Mouse (Mus musculus) adipocyte (in vitro differentiated cells): ENCODE results near the gene Itpr2.

Experiments used
- DNase-seq: peaks from one replicate; pipeline ENCODE4 v3.0.0-alpha.2; 2016; ENCODE audit warnings: low spot score

Gene Itpr2

DNA sequence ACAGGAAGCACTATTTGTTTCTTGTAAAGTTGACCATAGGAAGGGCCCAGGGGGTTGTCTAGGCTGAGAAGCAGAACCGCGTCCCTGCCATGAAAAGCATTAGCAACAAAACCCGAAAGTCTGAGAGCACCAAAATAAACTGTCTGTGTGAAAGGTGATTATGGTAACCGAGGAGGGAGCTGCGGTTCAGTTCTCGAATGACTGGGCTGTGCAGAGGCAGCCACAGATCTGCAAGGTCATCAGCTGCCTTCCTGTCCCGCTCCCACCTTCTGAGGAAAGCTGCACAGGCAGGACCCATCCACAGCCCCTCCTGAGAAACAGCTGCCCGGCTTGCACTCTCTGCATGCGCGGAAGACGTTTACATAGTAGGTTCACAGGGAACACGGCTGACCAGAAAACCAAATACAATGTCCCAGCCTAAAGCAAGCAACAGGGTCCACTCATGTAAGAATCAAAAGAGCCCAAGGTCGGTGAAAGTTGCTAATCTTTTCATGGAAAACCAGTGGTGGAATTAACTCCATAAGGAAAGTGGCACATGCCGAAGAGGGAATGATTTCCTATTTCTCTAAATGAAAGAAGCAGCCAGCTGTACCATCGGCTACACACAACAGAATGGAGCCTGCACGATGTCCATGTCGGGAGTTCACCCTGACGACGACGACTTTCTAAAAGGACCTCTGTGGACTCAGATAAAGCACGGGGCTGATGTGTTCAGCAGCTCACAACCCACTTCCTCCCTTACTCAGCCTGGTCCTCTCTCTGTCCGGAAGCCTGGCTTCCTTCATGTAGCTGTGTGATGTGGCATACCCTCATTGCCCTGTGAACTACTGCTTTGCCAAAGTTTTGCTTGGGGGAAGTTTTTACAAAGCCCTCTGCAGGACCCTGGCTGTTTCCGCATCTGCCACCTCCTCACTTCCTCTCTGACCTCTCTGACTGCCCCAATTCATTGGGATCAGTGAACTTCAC lies 280.4 kb downstream of the Itpr2 start:
- DNase-seq, result no peak

DNA sequence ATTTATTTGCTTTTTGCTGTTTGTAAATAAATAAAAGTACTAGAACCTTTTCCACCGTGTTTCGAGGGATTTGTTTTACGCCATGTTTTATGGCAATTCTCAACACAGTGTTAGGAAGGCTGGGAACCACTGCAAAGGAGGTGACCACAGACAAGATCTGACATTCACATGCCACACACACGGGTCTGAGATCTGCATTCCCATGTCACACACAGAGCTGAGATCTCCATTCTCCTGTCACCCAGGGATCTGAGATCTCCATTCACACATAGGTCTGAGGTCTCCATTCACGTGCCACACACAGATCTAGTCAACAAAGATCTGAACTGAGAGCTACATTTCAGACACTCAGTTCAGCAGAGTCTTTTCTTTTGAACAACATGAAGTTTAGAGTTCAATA lies 282.0 kb downstream of the Itpr2 start:
- DNase-seq, result no peak

DNA sequence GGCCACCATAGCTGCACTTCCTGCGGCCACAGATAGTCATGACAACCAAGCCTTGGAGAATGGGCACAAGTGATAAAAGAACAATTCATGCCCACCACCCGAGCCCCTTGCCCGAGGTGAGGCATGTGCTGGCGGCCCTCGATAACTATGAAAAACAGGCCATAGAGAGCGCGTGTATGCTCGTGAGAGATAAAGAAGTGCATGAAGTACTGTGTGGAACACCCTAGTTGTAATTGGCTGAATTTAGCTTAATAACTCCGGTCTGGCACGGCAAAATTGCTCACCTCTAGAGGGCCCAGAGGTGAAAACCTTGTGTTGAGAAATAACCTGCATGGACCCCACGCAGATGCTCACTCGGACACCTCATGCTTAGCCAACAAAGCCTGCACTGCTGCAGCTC lies 282.5 kb downstream of the Itpr2 start:
- no peak for DNase-seq

DNA sequence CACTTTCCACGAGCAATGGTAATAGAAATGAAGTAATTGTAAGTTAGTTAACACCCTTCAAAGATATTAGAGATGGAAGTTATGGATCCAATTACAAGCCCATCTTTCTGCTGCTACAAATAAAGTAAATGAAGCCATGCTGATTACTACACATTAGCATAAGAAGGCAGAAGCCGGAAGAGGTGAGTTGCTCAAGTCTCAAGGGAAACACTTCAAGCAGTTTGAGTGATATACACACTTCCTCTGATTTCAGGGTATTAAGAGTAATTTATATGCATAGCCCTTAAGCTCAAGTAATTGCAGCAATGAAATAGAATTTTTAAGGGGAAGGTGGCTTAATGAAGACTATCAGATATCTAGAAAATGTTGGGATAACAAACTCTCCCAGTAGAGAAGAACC lies 286.7 kb downstream of the Itpr2 start:
- DNase-seq, result no peak

DNA sequence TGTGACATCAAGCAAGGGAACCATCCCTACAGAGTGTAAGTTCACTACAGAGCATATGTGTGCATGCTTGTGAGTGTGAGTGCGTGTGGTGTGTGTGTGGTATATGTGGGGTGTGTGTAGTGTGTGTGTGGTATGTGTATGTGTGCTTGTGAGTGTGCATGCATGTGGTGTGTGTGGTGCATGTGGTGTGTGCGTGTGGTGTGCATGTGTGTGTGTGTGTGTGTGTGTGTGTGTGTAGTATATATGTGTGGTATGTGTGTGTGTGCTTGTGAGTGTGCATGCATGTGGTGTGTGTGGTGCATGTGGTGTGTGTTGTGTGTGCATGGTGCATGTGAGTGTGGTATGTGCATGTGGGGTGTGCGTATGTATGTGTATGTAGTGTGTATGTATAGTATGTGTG lies 289.7 kb downstream of the Itpr2 start:
- no peak for DNase-seq

DNA sequence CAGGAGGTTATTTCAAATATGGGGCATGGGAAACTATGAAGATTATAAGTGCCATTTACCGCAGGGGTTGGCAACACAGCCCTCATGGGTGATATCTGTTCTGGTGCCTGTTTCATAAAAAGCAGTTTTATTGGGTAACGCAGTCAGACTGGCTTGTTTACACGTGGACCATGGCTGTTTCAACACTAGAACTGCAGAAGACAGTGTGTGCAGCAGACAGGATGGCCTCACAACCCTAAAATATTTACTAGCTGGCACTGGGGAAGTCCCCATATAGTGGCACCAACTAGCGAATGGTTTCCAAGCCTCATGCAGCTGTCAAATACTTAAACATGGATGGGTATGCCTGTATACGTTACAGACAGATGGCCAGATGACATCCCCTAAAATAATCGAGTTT lies 290.8 kb downstream of the Itpr2 start:
- DNase-seq, result peak; percentile 8

DNA sequence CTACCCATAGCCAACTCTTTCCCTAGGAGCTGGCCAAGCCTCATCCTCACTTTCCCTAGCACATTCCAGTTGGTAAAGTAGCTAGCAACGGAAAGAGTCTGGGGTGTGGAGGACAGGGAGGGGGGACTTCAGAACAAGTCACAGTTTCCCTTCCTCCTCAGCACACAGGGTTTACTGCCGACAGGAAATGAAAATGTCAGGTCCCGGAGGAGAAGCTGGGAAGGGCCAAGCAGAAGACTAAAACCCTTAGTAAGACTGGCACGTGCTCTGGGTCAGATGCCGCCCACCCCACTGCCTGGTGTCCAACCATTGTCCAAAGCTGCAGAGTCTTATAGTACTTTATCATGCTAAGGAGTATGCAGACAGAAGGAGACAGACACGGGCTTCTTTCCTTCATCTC lies 293.0 kb downstream of the Itpr2 start:
- no peak for DNase-seq

DNA sequence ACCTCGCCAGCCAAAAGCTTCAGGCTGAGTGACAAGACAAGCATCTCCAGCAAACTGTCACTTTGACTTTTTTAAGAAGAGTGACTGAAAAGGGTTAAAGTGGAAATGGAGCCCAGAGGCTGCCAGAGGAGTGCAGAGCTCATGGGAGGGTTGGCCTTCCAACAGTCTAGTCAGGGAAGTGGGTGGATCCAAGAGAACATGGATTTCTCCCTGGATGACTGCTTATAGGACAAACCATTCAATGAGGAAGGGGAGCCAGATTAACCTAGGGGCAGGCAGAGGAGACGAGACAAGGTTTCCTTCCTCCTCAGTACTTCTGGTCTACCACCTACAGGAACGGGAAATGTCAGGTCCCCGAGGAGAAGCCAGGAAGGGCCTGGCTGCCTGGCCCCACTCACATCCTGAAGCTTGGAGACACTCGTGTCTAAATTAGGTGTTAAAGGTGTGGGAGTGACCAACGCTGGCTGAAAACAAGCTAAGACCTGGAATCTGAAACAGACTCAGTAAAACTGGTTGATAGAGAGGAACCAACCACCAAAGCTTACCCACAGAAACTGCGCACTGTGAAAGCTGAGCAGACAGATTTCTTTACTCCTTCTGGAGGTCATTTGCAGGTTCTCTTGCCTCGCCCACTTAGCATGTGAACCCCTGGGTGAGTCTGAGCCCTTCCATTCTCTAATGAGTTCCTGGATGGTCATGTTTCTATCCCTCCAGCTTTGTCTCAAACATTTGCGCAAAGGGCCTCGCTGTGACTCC lies 294.6 kb downstream of the Itpr2 start:
- DNase-seq, result peak; percentile 16

DNA sequence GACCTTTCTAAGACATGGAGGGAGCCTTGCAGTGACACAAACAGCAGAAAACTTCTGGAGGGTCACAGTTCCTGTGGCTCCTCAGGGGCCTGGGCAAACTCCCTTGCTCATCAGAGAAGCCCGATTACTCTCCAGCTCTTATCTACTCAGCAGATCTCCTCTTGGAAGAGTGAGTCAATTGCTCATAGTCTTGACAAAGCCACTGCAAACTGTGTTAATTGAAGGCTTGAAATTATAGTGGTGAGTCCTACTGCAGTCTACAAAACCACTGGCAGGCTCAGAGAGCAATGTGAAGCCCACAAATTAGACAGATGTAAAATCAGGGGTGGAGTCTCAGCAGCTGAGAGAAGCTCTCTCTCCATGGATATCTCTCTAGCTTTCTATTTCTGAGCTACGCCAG lies 296.9 kb downstream of the Itpr2 start:
- DNase-seq, result no peak

DNA sequence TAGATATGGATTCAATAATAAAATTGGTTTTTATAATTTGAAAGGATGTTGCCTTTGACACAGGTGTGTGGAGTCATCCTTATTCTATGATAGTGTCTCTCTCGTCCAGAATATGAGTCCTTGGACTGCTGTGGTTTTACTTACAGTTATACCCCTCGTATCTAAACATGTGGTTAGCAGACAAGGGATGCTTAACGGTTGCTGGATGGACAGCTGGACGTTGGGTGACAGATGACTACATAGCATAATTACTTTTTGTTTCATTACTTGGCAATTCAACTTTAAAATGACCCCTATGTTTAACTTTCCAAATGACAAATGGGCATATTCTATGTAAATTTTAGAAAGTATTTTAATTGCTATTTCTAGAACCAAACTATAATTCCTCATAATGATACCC lies 297.6 kb downstream of the Itpr2 start:
- DNase-seq, result no peak

DNA sequence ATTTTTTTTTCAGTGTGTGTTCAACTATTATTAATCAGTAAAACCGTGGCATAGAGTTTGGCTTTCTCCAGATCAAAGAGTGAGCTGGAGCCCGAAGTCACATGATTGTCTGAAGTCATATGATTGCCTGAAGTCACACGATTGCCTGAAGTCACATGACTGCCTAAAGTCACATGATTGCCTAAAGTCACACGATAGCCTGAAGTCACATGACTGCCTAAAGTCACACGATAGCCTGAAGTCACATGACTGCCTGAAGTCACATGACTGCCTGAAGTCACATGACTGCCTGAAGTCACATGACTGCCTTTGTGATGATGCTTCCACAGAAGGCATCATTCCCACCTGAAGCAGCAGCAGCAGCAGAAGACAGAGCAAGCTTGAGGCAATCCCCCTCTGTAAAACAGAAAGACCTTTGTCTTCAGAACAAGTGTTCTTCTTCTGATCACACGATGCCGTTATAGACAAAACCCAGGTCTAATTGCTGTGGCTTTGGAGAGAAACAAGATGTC lies 304.1 kb downstream of the Itpr2 start:
- DNase-seq, result no peak

DNA sequence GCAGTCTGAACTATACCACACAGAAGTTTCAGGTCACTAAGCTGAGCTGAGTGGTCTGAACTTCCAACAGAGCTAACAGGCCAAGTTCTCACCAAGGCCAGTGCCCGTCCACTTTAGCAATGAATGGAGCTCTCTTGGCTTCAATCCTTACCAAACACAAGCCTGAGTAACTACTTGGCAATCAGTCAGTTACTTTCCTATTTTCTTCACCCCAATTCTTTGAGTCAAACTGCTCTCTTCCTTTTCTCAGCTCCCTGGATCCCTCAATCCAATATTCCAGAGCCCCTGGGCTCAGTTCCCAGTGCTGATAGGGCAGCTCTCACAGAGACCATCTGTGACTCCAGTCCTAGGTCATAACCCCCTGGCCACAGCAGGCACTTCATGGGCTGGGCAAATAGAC lies 305.3 kb downstream of the Itpr2 start:
- peak; percentile 58 for DNase-seq

DNA sequence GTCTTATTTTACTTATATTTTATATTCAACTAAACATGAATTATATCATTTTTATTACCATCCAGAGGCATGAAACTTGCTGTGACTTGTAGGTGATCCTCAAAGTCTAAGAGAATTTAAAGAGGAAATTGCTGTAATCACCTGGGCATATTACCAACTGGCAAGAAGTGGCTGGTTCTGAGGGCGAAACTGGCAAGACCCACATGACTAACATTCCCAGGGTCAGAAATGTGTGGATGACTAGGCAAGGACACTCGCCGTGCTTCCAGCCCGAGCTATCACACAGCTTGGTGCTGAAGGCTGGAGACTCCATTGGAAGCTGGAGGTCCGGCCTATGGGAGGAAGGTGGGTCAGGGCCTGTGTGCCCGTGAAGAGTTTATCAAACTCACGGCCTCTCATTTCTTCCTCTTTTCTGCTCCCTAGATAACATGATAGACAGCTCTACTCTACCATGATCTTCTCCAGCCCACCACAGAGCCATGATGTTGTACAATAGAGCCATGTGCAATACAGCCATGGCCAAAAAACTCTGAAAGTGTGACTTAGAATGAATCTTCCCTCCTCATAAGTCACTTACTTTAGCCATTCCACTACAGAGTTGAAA lies 306.1 kb downstream of the Itpr2 start:
- peak; percentile 74 for DNase-seq

DNA sequence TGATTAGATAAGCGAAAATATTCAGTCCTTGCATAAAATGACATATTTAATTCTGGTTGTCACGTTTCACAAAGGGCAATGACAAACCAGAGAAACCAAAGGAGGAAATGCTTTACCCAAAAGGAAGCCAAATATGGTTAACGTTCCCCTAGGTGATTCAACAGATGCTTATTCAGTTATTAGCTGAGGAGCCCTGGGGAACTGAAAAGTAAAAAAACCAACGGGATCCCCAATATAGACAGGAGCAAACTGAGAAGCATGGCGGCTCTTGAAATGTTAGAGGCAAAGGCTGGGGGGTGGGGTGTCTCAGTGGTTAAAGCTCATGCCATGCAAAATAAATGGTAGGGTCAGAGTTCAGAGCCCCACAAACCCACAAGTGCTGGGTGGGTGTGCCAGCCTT lies 310.1 kb downstream of the Itpr2 start:
- no peak for DNase-seq

DNA sequence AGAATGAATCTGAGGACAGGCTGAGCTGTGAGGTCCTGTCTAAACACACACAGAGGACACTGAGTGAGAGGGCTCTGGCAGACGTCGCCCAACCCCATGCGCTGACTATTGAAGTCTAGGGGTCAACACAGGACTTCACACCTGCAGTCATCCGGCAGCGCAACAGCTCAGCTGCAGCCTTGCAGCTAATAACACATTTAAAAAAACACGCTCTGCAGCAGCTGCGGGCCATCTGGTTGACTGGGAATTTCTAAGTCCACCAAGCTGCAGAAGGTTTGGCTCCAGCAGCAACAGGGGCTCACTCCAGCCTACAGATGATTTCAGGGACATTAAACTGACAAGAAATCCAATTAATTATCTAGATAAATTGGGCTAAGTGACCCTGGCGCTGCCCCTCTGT lies 312.0 kb downstream of the Itpr2 start:
- DNase-seq, result no peak

DNA sequence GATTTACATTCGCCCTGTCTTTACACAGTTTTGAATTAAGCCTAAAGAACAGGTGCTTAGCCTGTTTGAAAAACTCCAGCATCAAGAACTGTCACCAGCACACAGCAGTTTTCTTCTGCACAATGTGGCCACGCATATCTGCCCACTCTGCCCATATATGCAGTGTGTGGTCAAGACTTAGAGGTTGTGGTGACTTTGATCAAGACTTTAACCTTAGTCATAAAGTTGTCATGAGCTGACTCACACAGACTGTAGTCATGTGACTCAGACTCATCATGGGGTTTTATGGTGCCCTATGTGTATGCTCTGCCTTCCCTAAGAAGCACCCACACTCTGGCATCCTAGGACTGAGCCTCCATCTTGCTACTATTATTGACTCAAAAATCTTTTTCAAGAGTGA lies 316.5 kb downstream of the Itpr2 start:
- no peak for DNase-seq

DNA sequence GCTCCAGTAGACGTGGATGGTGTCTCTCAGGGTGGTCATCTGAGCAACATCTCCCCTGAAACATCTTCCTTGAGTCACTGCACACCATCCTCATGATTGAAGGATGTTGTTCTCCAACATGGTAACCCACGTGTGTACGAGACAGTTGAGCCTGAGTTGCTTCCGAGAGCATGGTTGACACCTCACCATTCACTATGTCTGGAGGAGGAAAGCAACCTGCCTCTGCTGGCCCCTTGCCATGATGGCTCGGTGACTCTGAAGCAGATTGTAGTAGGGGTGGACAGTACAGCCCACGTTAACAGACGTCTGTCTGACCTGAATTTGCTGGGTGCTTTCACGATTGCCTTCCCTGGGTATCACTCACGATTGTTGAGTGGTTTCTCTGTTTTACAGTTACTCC lies 317.3 kb downstream of the Itpr2 start:
- no peak for DNase-seq

DNA sequence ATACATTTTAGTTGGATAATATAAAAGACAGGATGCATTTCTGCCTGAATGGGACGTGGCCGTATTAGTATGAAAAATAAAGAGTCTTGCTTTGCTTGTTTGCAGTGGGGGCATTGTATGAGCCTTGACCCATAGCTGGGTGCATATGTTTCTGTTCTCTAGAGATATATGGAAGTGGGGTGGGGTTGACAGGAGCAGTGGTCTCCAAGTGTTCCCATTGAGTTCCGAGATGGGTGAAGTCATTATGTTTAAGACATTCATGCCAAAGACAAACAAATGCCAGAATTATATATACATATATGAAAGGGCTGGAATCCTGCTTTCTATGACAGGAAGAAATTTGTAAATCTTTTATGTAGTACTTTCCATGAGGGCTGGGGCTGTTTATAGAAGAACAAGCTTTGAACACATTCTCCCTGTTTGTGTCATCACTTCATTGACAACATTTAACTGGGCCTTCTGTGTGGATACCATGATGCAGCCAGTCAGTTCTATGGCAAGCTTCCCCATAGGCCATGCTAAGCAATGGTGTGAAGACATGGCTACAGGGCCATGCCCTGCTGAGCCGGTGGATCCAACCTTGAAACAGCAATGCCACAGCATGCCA lies 327.3 kb downstream of the Itpr2 start:
- DNase-seq, result no peak

DNA sequence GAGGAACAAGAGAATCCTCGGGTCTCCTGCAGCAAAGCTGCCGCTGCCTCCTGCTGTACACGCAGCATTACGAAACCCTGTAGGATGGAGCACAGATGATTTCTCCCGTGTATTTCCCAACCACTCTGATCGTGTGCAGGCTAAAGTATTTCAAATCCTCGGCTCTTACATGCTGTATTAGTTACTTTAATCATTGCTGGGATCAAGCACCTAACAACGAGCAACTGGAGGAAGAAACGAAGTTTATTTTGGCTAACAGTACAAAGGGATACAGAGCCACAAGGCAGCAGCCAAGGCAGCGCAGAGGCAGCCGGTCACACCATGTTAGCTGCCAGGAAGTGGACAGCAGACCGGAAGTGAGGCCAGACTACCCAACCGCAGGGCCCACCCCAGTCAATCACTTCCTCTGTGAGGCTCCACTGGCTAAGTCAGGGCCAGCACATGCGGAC lies 331.4 kb downstream of the Itpr2 start:
- peak; percentile 8 for DNase-seq

DNA sequence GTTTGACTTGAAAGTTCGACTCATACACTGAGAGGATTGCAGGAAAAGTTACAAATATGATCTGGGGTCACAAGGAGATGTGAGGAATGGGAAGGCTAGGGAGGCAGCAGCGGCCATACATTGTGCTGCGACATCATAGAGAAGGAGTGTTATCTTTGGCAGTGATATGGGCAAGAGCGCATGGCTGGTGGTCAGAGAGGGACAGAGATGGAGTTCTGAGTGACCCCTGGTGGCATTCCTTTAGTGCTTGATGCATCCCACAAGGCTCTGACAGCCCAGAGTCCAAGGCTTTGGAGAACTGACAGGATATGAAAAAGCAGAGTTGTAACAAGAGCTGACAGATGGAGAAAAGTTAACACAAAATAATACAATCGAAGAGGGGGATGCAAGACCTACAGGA lies 334.8 kb downstream of the Itpr2 start:
- DNase-seq, result no peak

DNA sequence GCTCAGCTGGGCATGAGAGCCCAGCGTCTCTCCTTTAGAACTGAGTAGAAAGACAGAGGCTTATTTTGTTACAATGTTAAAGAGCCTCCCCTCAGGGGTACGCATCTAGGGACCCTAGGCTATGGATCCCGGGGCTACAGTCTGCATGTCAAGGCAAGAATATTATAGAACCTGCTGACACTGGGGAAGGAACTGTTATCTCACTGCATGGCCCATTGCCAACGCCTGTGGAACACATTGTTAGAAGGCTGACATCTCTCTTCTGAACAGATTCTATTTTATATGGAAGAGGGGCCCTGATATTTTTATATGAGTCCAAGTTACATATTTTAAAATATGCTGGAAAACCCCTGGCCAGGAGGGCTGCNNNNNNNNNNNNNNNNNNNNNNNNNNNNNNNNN lies 342.4 kb downstream of the Itpr2 start:
- no peak for DNase-seq

DNA sequence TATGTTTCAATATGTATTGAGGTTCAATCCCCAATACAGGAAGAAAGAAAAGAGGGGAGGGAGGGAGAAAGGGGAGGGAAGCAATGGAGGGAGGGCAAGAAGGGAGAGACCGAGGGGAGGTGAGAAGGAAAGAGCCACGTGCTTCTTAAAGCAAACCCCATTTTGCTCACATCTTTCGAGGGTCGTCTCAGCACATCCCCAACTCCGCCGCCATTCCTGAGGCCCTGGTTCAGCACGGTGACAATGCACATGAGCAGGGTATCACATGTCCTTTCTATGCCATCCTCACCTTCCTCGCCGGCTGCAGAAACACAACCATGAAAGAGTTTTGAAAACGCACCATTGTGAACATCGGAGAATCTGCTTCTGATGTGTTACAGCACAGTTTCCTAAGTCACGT lies 343.3 kb downstream of the Itpr2 start:
- DNase-seq, result no peak
